Mouse (Mus musculus): ENCODE results near the gene Efnb2. TPM values are rescaled to one million over a fixed set of nuclear protein-coding genes. Genes with fewer than 3 reads are reported as not detected.

Gene Efnb2
- polyA plus RNA-seq, 1 experiment from 2014 or later = 33.8 TPM

- peaks cover 47% of the 10 kb centered on the region for H3K4me1 ChIP-seq (replicated peaks)
- no peaks in the 10 kb centered on the region for H3K36me3 ChIP-seq
- 89% methylated on average over 7 of the region's 7 CpGs for WGBS
- H3K27ac ChIP-seq = no peak overlapping the region
- peaks cover 28% of the 10 kb centered on the region for H3K27me3 ChIP-seq (ENCODE audit: insufficient read depth, poor library complexity, severe bottlenecking)
- H3K4me3 ChIP-seq = no peak overlapping the region
- no peaks in the 10 kb centered on the region; the same call in 1 of the 2 replicates for H3K9me3 ChIP-seq
- no peak for DNase-seq (ENCODE audit: low spot score)
Measured at GRCm38 (mm10) chr8:8571625-8572215, 89.3 kb downstream of the Efnb2 start.

- Histone ChIP-seq H3K27me3 (ENCODE audit: insufficient read depth, poor library complexity, severe bottlenecking) (peaks cover 15% of the 10 kb centered on the region; the same call in 1 of the 2 replicates), H3K36me3 (no peaks in the 10 kb centered on the region), H3K27ac (no peak overlapping the region), H3K4me1 (replicated peaks) (peaks cover 23% of the 10 kb centered on the region), H3K4me3 (no peak overlapping the region), H3K9me3 (no peaks in the 10 kb centered on the region; the same call in 1 of the 2 replicates)
- WGBS = 87% methylated on average over 10 of the region's 10 CpGs
- no peak for DNase-seq (ENCODE audit: low spot score)
Measured at GRCm38 (mm10) chr8:8569280-8569679, 91.8 kb downstream of the Efnb2 start.

GRCm38 (mm10) chr8:8568215-8568773 is 92.7 kb downstream of the Efnb2 start:
- WGBS = 94% methylated on average over 9 of the region's 9 CpGs
- Histone ChIP-seq H3K27ac (no peak overlapping the region), H3K36me3 (no peaks in the 10 kb centered on the region), H3K9me3 (no peaks in the 10 kb centered on the region; the same call in 1 of the 2 replicates), H3K4me1 (replicated peaks) (peaks cover 13% of the 10 kb centered on the region), H3K27me3 (ENCODE audit: insufficient read depth, poor library complexity, severe bottlenecking) (peaks cover 11% of the 10 kb centered on the region; the same call in 1 of the 2 replicates), H3K4me3 (no peak overlapping the region)
- DNase-seq (ENCODE audit: low spot score) = no peak

Other genes starting within 250 kb of the Efnb2 start
- gene Arglu1, start 29.3 kb upstream of the Efnb2 start, polyA plus RNA-seq (2016; fragmentation: Nextera tagmentation; extraction: Ambion mirVana) = 145 and 165 TPM in 2 replicates